Mouse (Mus musculus): Measurements from ENCODE around the gene Ccnl1.

Ccnl1 gene

GRCm38 (mm10) chr3:65958840-65959185 lies 764 bp upstream of the Ccnl1 start:
- DNase-seq: no peak

GRCm38 (mm10) chr3:65957271-65958101 lies 563 bp downstream of the Ccnl1 start:
- DNase-seq: peak; percentile 44

GRCm38 (mm10) chr3:65954499-65955391 lies 3.3 kb downstream of the Ccnl1 start:
- no peak for DNase-seq

- no peak for DNase-seq
These were observed 7.2 kb downstream of the Ccnl1 start for GRCm38 (mm10) chr3:65950831-65951365.

- DNase-seq: no peak
These were observed 7.7 kb downstream of the Ccnl1 start for GRCm38 (mm10) chr3:65950304-65950703.

- DNase-seq: no peak
These were observed 12.6 kb downstream of the Ccnl1 start for GRCm38 (mm10) chr3:65945277-65945932.

- no peak for DNase-seq
These were observed 13.3 kb downstream of the Ccnl1 start for GRCm38 (mm10) chr3:65944713-65945112.

- no peak for DNase-seq
These were observed 14.6 kb downstream of the Ccnl1 start for GRCm38 (mm10) chr3:65943453-65943852.

- no peak for DNase-seq
These were observed 17.0 kb downstream of the Ccnl1 start for GRCm38 (mm10) chr3:65941052-65941451.

- DNase-seq: no peak
These were observed 19.8 kb downstream of the Ccnl1 start for GRCm38 (mm10) chr3:65938211-65938610.

GRCm38 (mm10) chr3:65936384-65936783 lies 21.7 kb downstream of the Ccnl1 start:
- no peak for DNase-seq

GRCm38 (mm10) chr3:65935153-65935552 lies 22.9 kb downstream of the Ccnl1 start:
- DNase-seq: no peak

GRCm38 (mm10) chr3:65933726-65934125 lies 24.3 kb downstream of the Ccnl1 start:
- DNase-seq: no peak

- DNase-seq: no peak
These were observed 26.5 kb downstream of the Ccnl1 start for GRCm38 (mm10) chr3:65931542-65931941.

- no peak for DNase-seq
These were observed 27.4 kb downstream of the Ccnl1 start for GRCm38 (mm10) chr3:65930636-65931035.

- DNase-seq: peak; percentile 81
These were observed 28.0 kb downstream of the Ccnl1 start for GRCm38 (mm10) chr3:65929821-65930633.

GRCm38 (mm10) chr3:65929304-65929783 lies 28.7 kb downstream of the Ccnl1 start:
- DNase-seq: peak; percentile 80

GRCm38 (mm10) chr3:65928614-65929272 lies 29.3 kb downstream of the Ccnl1 start:
- DNase-seq: no peak

GRCm38 (mm10) chr3:65927685-65928084 lies 30.4 kb downstream of the Ccnl1 start:
- DNase-seq: no peak

- DNase-seq: no peak
These were observed 30.9 kb downstream of the Ccnl1 start for GRCm38 (mm10) chr3:65927101-65927501.

- no peak for DNase-seq
These were observed 31.6 kb downstream of the Ccnl1 start for GRCm38 (mm10) chr3:65926426-65926825.

All from layer of hippocampus, adult 9-11 months (tissue).